Mouse (Mus musculus) retina, embryonic 14.5 days (tissue): ENCODE data around the gene Ncr1.
"Not testable (repeated sequence)": the region's sequence is repeated elsewhere in the genome, so short reads cannot be mapped to it uniquely, and the experiment has no call there.

Experiments
- DNase-seq: peaks from one replicate; pipeline ENCODE4 v3.0.0-alpha.2; 2015; ENCODE audit warnings: low spot score

Gene Ncr1

GRCm38 (mm10) chr7:4337509-4337908 lies at the start of gene Ncr1:
Ncr1 (plus strand) TSS chr7:4337724.
- no peak for DNase-seq

GRCm38 (mm10) chr7:4292638-4293037 lies 44.9 kb upstream of the Ncr1 start:
- DNase-seq = no peak

DNA sequence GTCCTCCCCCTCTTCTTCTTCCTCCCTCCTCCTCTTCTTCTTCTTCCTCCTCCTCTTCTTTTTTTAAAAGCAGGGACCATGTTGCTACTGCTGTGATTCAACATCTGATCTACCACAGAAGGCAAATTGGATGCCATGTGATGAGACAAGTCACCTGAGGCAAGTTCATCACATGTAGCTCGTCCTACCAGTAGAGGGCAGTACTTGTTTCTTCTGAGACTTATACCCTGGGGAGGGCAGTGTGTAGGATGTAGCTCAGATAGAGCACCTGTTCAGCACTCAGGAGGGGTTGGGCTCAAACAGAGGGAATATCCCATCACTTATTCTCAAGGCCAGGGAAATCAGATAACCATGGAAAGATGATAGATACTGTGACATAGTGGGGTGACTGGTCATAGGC lies 40.3 kb upstream of the Ncr1 start:
- no peak for DNase-seq

DNA sequence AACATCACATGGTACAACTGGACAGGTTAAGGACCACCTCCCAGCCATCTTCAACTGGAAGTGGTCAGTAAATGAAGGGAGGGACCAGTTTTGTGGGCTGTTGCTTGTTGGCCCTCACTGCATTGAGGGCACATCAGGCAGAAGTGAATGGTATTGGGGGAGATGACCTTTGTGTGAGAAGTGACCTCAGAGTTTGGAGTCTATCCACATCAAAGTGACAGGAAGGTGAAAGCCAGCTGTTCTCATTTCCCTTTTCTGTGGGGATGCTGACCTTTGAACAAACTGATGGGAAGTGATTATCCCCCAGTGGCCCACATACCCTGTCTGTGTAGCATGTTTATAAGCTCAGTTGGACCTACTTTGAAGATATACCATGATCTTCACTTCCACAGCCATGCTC lies 37.4 kb upstream of the Ncr1 start:
- no peak for DNase-seq

- no peak for DNase-seq
These were observed 34.1 kb upstream of the Ncr1 start for GRCm38 (mm10) chr7:4303457-4303856.

GRCm38 (mm10) chr7:4313109-4313508 lies 24.4 kb upstream of the Ncr1 start:
- DNase-seq = not testable (repeated sequence)

GRCm38 (mm10) chr7:4313531-4313930 lies 24.0 kb upstream of the Ncr1 start:
- DNase-seq = not testable (repeated sequence)

- no peak for DNase-seq
These were observed 14.2 kb upstream of the Ncr1 start for GRCm38 (mm10) chr7:4323301-4323700.

DNA sequence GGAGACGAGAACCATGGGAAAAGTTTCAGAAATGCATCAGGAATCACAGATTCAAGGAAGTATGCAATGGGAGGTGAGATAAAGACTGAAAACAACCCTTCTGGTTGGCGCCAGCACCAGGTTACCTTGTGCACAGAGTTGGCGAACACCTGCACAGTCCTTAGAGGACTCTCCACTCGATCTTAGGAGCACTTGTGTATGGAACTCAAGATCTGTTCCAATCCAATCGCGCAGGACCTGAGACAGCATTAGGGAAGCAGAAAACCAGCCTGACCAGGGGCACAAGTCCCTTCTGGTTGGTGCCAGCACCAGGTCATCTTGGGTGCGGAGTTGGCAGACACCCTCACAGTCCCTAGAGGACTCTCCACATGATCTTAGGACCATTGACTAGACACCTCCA lies 36.0 kb downstream of the Ncr1 start:
- no peak for DNase-seq
